Mouse (Mus musculus): ENCODE measurements around the gene Htr1a. TPM values are rescaled to one million over a fixed set of nuclear protein-coding genes. Genes with fewer than 3 reads are reported as not detected.

The Htr1a gene
- polyA plus RNA-seq, 1 experiment = 3.9 TPM

- Histone ChIP-seq H3K4me1 (ENCODE audit: control insufficient read depth, insufficient read depth, low read length) (0 out of 2 replicates have a peak, but pooled peaks cover 2% of the 10 kb centered on the region), H3K4me3 (replicated peaks; ENCODE audit: insufficient read depth, low read depth, low read length) (peak overlapping the region; percentile 6), H3K27me3 (ENCODE audit: control insufficient read depth, insufficient read depth, low read length) (peaks cover 3% of the 10 kb centered on the region; the same call in 1 of the 2 replicates), H3K27ac (ENCODE audit: insufficient read depth, low read length) (no peak overlapping the region)
- DNase-seq = peak in 1 of 2 experiments; percentile 13
- under 1% methylated on average over 39 of the region's 39 CpGs for WGBS
- TF ChIP-seq POLR2A (IDR thresholded peaks at IDR 0.05; ENCODE audit: borderline replicate concordance, insufficient read depth, low read length) (no peak), CTCF (IDR thresholded peaks at IDR 0.05; ENCODE audit: borderline replicate concordance, insufficient read depth, low read depth, low read length) (no peak)
These were observed 927 bp downstream of the Htr1a start for GRCm38 (mm10) chr13:105444238-105444894.

DNA sequence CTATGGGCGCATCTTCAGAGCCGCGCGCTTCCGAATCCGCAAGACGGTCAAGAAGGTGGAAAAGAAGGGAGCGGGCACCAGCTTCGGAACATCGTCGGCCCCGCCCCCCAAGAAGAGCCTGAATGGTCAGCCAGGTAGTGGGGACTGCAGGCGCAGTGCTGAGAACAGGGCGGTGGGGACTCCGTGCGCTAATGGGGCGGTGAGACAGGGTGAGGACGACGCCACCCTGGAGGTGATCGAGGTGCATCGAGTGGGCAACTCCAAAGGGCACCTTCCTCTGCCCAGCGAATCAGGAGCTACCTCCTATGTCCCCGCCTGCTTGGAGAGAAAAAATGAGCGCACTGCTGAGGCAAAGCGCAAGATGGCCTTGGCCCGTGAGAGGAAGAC, 1.4 kb downstream of the Htr1a start:
- TF ChIP-seq POLR2A (IDR thresholded peaks at IDR 0.05; ENCODE audit: borderline replicate concordance, insufficient read depth, low read length) (no peak), CTCF (IDR thresholded peaks at IDR 0.05; ENCODE audit: borderline replicate concordance, insufficient read depth, low read depth, low read length) (no peak)
- Histone ChIP-seq H3K4me3 (replicated peaks; ENCODE audit: insufficient read depth, low read depth, low read length) (no peak overlapping the region), H3K4me1 (ENCODE audit: control insufficient read depth, insufficient read depth, low read length) (0 out of 2 replicates have a peak, but pooled peaks cover 2% of the 10 kb centered on the region), H3K27me3 (ENCODE audit: control insufficient read depth, insufficient read depth, low read length) (peaks cover 3% of the 10 kb centered on the region; the same call in 1 of the 2 replicates), H3K27ac (ENCODE audit: insufficient read depth, low read length) (no peak overlapping the region)
- 2% methylated on average over 26 of the region's 26 CpGs for WGBS
- DNase-seq = no peak

DNA sequence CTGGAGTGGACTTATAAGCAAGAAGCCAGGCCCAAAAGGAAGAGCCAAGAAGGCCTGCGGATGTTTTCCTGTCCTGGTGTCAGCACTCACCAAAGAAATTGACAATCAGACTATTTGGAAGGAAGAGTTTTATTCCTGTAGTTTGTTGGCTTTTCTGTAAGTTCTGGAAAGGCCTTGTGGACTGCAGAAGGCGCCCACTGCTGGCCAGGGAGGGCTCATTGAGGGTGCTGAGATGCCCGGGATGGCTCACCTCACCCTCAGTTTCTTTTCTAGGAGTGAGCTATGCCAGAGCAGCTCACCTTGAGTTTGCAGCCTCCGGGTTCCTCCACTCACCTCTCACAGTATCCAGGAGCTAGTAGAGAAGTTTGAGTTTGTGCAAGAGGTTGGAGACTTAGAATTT, 2.8 kb downstream of the Htr1a start:
- no peak for TF ChIP-seq CTCF (IDR thresholded peaks at IDR 0.05; ENCODE audit: borderline replicate concordance, insufficient read depth, low read depth, low read length)
- TF ChIP-seq POLR2A (IDR thresholded peaks at IDR 0.05; ENCODE audit: borderline replicate concordance, insufficient read depth, low read length) = no peak
- peaks cover 3% of the 10 kb centered on the region; the same call in 1 of the 2 replicates for H3K27me3 ChIP-seq (ENCODE audit: control insufficient read depth, insufficient read depth, low read length)
- 14% methylated on average over 4 of the region's 4 CpGs for WGBS
- DNase-seq = no peak
- no peak overlapping the region for H3K27ac ChIP-seq (ENCODE audit: insufficient read depth, low read length)
- H3K4me3 ChIP-seq (replicated peaks; ENCODE audit: insufficient read depth, low read depth, low read length) = no peak overlapping the region
- H3K4me1 ChIP-seq (ENCODE audit: control insufficient read depth, insufficient read depth, low read length) = 0 out of 2 replicates have a peak, but pooled peaks cover 2% of the 10 kb centered on the region

- no peak for DNase-seq
- TF ChIP-seq POLR2A (IDR thresholded peaks at IDR 0.05; ENCODE audit: borderline replicate concordance, insufficient read depth, low read length) (no peak), CTCF (IDR thresholded peaks at IDR 0.05; ENCODE audit: borderline replicate concordance, insufficient read depth, low read depth, low read length) (no peak)
- 40% methylated on average over 2 of the region's 2 CpGs for WGBS
- Histone ChIP-seq H3K4me3 (replicated peaks; ENCODE audit: insufficient read depth, low read depth, low read length) (no peak overlapping the region), H3K27ac (ENCODE audit: insufficient read depth, low read length) (no peak overlapping the region), H3K4me1 (ENCODE audit: control insufficient read depth, insufficient read depth, low read length) (0 out of 2 replicates have a peak, but pooled peaks cover 2% of the 10 kb centered on the region), H3K27me3 (ENCODE audit: control insufficient read depth, insufficient read depth, low read length) (peaks cover 3% of the 10 kb centered on the region; the same call in 1 of the 2 replicates)
These were observed 4.3 kb downstream of the Htr1a start for GRCm38 (mm10) chr13:105447695-105448094.

DNA sequence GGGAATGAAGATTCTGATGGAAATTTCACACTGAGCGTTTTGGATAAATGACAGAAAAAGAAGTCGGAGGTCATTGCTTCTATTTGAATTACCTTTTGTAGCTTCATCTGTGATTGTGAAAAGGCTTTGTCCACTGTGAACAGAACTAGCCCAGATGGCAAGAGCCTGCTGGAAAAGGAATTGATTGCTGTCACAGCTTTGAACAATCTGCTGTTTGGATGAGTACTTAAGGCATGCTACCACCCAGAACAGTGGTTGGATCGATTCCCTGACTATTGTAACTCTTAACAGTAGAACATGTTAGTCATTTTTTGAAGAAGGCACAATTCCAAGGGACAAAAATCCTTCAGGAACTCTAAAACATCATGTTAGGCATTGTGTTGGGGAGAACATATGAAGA, 8.1 kb downstream of the Htr1a start:
- TF ChIP-seq POLR2A (IDR thresholded peaks at IDR 0.05; ENCODE audit: borderline replicate concordance, insufficient read depth, low read length) (no peak), CTCF (IDR thresholded peaks at IDR 0.05; ENCODE audit: borderline replicate concordance, insufficient read depth, low read depth, low read length) (no peak)
- no peaks in the 10 kb centered on the region for H3K4me1 ChIP-seq (ENCODE audit: control insufficient read depth, insufficient read depth, low read length)
- H3K4me3 ChIP-seq (replicated peaks; ENCODE audit: insufficient read depth, low read depth, low read length) = no peak overlapping the region
- DNase-seq = no peak
- H3K27ac ChIP-seq (ENCODE audit: insufficient read depth, low read length) = no peak overlapping the region
- 42% methylated on average over 3 of the region's 3 CpGs for WGBS
- no peaks in the 10 kb centered on the region for H3K27me3 ChIP-seq (ENCODE audit: control insufficient read depth, insufficient read depth, low read length)

Other genes starting within 250 kb of the Htr1a start
- 8.7 and 9.1 TPM in 2 replicates for gene Rnf180, start 148.8 kb upstream of the Htr1a start, polyA plus RNA-seq (2012; rRNA removed)